Mouse (Mus musculus) lung, postnatal 0 days (tissue): ENCODE data around the gene Olfr1039.

Source experiments
- CTCF ChIP-seq: IDR thresholded peaks from 2 replicates; pipeline ENCODE4 v1.5.1; 2016; ENCODE audit warnings: antibody characterized with exemption, mild to moderate bottlenecking
- EP300 ChIP-seq: IDR thresholded peaks from 2 replicates; pipeline ENCODE4 v1.6.1; 2016; ENCODE audit warnings: antibody characterized with exemption, mild to moderate bottlenecking, control low read depth

GRCm38 (mm10) chr2:86135828-86136227 lies at the start of gene Olfr1039:
- TF ChIP-seq CTCF (no peak), EP300 (no peak)
